Mouse (Mus musculus) mouse trophoblast stem cell (cell line): Measurements from ENCODE around the gene Zfp385a.

Experiments
- in situ Hi-C, 2 experiments: fragments of 300-500 bp; cut with MseI, MboI; formaldehyde crosslinking; loops; 2 replicates in 1 of 2; 3 replicates in 1 of 2; pipeline ENCODE4 v1.15.1; 2025

Gene Zfp385a

DNA sequence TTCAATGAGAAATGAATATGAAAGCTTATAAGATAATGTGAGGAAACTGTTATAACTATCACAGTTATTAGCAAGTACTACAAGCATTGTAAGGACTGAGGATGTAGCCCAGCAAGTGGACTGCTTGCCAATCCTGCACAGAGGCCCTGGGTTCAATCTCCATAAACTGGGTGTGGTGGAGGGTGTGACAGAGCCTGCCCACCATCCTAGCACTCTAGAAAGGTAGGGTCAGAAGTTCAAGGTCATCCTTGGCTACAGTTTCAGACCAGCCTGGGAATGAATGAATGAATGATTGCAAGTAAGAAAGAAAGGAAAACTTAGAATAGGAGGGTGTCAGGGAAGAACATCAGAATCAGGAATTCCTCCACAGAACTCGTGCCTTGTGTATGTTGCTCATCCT, 23.9 kb upstream of the Zfp385a start:
- in situ Hi-C loops: no loop called here

DNA sequence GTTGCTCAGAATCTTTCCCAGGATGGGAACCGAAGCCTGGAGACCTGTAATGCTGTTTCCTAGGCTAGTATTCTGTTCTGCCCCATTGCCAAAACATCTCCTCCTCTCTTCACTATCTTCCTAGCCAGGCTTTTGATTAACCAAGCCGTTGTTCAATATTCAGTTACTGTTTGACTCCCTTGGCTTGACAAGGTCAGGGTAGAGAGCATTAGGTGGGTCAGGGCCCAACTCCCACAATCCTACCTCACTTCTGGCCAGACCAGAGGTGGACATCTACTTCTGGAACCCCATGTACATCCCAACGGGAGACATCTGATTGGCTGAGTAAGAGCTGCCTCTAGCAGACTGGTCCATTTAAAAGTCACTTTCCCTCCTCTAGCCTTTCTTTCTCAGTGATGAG, 23.1 kb upstream of the Zfp385a start:
- in situ Hi-C loops: no loop called here

GRCm38 (mm10) chr15:103362333-103362732, 22.4 kb upstream of the Zfp385a start:
- in situ Hi-C loops: no loop called here

GRCm38 (mm10) chr15:103361269-103361668, 21.4 kb upstream of the Zfp385a start:
- in situ Hi-C loops: no loop called here

GRCm38 (mm10) chr15:103359869-103360602, 20.1 kb upstream of the Zfp385a start:
- in situ Hi-C loops: no loop called here

DNA sequence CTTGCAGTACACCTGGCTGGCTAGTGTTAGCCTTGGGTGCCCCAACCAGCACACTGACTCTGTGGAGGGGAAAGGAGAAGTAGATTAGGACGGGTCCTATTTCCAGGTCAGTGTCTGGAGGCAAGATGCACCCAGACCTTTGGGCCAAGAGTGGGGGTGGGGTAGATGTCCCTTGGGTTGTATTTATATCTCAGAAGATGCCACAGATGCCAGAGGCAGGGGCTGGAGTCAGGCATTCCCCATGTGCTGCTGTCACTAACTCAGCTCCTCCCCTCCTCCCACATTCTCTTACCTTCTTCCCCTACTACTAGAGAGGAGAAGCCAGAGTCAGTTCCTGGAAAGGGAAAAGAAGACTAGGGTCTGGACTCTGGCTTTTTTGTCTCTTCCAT, 19.2 kb upstream of the Zfp385a start:
- in situ Hi-C loops: no loop called here

- in situ Hi-C loops: no loop called here
Observed at GRCm38 (mm10) chr15:103358278-103359121, 18.6 kb upstream of the Zfp385a start.

GRCm38 (mm10) chr15:103357817-103358216, 17.9 kb upstream of the Zfp385a start:
- in situ Hi-C loops: no loop called here

GRCm38 (mm10) chr15:103356130-103356529, 16.2 kb upstream of the Zfp385a start:
- in situ Hi-C loops: no loop called here

- in situ Hi-C loops: no loop called here
Observed at GRCm38 (mm10) chr15:103355420-103355819, 15.5 kb upstream of the Zfp385a start.

GRCm38 (mm10) chr15:103354690-103355089, 14.8 kb upstream of the Zfp385a start:
- in situ Hi-C loops: no loop called here

DNA sequence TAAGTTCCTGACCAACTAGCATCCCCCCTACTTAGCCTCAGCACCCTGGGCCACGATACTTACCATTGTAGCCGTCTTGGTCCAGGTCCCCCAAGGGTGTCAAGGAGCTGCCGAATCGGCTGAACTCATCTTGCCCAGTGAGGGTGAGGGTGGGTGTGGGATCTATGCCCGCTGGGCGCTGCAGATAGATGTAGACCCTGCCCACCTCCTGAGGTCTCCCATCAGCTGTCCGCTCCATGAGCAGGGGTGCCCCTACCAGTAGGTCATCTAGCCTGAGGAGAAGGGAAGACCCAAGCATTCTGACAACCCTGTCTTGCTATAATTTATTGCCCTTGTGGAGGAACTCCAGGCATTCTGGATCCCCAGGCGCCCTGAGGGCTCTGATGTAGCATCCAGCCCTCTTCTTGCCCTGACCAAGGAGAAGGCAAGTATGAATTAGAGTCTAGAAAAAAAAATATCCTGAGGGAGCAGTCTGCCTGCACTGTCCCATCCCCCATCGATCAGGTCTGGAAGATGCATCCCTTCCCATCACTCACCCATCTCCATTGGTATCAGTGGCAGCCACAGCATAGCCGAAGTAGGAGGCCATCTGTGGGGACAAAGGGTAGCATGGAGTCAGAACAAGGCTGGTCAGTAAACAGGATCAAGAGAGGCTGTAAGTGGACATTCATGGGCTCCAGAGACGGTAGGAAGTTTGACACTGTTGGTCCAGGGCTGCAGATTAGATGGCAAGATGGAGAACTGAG, 13.8 kb upstream of the Zfp385a start:
- in situ Hi-C loops: no loop called here

DNA sequence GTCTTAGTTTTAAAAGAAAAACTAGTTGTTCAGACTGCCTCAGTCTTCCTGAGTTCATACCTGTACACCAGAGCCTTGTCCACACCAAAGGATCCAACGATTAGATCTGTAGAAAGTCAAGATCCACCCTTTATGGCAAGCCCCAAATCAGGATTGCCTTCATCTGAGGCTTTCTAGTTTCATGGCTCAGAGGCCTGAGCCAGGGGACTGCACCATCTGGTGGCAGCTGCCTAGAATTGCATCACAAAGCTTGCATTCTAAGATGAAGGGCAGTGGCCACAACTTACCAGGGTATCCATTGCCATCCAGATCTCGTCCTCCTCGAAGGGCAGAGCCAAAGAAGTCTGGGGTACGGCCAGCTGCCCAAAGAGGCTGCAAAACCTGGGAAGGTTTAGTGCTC, 13.0 kb upstream of the Zfp385a start:
- in situ Hi-C loops: no loop called here

DNA sequence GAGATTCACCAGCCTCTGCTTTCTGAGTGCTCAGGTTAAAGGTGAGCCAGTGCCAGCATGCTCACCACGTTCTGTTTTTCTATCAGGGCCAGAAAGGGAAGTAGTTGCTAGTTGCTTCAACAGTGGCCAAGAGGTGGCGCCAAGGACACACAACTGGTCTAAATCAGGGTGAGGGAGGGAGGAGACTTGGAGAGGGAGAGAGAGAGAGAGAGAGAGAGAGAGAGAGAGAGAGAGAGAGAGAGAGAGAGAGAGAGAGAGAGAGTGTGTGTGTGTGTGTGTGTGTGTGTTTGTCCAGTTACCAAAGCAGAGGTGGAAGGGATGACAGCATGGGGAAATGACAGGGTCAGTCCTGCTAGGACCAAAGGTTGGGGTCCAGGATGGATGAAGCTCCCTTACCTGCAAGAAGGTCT, 7.4 kb upstream of the Zfp385a start:
- in situ Hi-C loops: loop anchor here in 1 of 2 experiments (5.0 kb wide), 1 partner anchor 40 kb away; no protein-coding TSS in a partner anchor

- in situ Hi-C loops: loop anchor here in 1 of 2 experiments (5.0 kb wide), 1 partner anchor 42 kb away; no protein-coding TSS in a partner anchor
Observed at GRCm38 (mm10) chr15:103345789-103346188, 5.9 kb upstream of the Zfp385a start.

- in situ Hi-C loops: no loop called here
Observed at GRCm38 (mm10) chr15:103343556-103343955, 3.7 kb upstream of the Zfp385a start.

DNA sequence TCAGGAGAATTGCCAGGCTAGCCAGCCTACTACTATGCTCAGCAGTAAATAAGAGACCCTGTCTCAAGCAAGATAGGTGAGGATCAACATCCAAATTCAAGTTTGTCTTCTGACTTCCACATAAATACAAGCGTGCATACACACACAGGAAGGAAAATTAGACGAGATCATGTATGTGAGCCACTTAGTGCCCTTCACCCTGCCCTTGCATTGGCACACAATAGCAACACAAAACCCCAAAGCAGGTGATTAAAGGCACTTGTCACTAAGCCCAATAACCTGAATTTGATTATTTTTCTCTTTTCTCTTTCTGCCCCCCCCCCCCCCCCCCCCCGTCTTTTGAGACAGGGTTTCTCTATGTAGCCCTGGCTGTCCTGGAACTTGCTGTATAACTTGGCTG, 3.1 kb upstream of the Zfp385a start:
- in situ Hi-C loops: no loop called here

DNA sequence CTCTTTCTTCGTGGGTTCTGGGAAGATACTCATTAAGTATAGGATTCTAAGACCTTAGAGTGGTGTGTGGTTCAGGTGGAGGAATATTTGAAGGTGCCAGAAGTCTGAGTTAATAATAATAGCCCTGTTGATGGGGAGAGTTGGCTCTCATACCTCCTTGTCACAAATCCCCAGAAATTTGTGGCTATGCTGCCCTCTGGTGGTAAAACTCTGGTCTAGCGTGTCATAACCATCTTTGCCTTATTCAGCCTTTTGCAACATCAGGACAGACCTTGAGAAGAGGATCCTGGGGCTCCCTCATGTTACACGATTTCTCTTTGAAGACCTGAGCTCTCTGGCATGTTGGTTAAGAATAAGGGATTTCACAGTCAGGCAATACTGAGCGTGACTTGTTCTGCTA, 2.5 kb upstream of the Zfp385a start:
- in situ Hi-C loops: no loop called here

- in situ Hi-C loops: no loop called here
Observed at GRCm38 (mm10) chr15:103341547-103341946, 1.7 kb upstream of the Zfp385a start.

DNA sequence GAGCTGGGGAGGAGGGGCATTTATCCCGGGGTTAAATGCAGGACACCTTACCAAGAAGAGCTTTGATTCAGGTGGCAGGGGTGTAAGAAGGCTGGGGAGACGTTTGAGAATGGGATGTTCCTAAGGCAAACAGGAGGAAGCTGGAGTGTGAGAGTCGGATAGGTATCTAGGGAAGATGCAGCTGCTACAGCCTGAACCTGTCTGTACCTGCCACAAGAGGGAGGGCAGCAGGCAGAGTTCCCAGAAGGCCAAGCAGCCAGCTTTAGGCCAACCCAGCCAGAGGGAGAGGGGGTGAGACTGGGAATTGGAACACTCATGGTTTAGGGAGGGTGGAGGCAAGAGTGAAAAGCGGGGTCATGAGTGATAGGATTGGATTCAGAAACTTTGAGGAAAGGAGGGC, 893 bp upstream of the Zfp385a start:
- in situ Hi-C loops: no loop called here

DNA sequence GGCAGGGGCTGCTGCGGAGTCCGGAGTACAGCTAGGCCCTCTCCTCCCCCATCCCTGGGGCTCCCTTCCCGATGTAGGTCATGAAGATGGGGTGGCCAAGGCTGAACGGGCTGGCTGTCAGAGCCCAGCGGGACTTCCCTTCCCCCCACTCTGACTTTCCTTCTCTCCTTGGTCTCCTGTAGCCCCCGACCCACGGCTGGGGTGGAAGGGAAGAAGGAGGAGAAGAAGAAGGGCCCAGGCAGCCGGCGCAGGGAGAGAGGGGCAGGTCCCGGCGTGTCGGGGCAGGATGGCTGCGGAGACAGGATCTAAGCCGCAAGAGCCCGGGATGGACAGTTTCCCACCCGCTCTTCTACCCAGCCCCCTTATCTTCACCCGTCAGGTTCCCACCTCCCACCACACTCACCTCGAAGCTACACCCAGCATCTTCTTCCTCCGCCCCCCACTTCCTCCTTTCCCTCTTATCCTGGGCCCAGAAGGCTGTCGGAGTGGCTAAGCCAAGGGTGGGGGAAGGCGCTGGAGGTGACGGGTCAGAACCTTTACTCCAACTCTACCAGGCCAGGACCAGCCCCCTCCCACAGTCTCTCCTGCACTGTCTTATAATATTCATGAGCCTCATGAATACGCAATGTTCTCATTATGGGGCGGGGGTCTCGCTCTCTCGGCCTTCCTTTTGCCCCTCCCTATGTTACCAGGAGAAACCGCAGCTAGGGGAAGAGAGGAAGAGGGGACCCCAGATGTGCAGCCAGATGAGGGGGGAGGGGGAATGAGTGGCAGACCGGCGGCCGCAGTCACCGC, 530 bp downstream of the Zfp385a start:
- in situ Hi-C loops: no loop called here
